Mouse (Mus musculus): Measurements from ENCODE around the gene Usp49. TPM values are rescaled to one million over a fixed set of nuclear protein-coding genes. Genes with fewer than 3 reads are reported as not detected.
"Not testable (repeated sequence)": the region's sequence is repeated elsewhere in the genome, so short reads cannot be mapped to it uniquely, and the experiment has no call there.

Usp49 gene
- polyA plus RNA-seq, 1 experiment from 2014 or later = 7.9 TPM

DNA sequence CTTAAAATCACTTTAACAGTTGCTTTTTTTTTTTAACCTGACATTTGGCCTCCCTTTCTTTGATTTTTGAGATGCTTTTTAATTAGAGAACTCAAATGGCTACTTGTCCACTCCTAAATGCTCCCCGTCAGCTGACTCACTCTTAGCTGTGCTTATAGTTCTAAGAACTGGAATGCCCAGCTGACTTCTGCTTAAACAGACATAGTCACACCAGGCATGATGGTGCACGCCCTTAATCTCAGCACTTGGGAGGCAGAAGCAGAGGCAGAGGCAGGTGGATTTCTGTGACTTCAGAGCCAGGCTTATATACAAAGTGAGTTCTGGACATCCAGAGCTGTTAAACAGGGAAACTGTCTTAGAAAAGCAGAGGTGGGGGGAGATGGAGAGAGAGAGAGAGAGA, 21.5 kb downstream of the Usp49 start:
- Histone ChIP-seq H3K4me2 (ENCODE audit: low read depth) (no peak overlapping the region), H3K27me3 (ENCODE audit: control insufficient read depth, insufficient read depth, low read length) (no peaks in the 10 kb centered on the region), H3K27ac (ENCODE audit: low read depth, low read length) (no peak overlapping the region), H3K4me1 (ENCODE audit: control insufficient read depth, insufficient read depth, low read length) (no peaks in the 10 kb centered on the region), H3K9me3 (ENCODE audit: control insufficient read depth, low read length) (no peaks in the 10 kb centered on the region), H3K36me3 (ENCODE audit: control insufficient read depth, insufficient read depth, low read length) (no peaks in the 10 kb centered on the region), H3K4me3 (ENCODE audit: low read depth, low read length) (no peak overlapping the region), H3K9ac (ENCODE audit: low read length) (no peak overlapping the region)
- no peak for DNase-seq (ENCODE audit: low spot score)
- ATAC-seq (ENCODE audit: insufficient read depth, low FRiP score, low TSS enrichment) = no peak
- 82% methylated on average over 2 of the region's 2 CpGs for WGBS

GRCm38 (mm10) chr17:47654346-47654745, 23.9 kb downstream of the Usp49 start:
- H3K27me3 ChIP-seq (ENCODE audit: control insufficient read depth, insufficient read depth, low read length); H3K4me3 ChIP-seq (ENCODE audit: low read depth, low read length); ATAC-seq (ENCODE audit: insufficient read depth, low FRiP score, low TSS enrichment); H3K9ac ChIP-seq (ENCODE audit: low read length); H3K36me3 ChIP-seq (ENCODE audit: control insufficient read depth, insufficient read depth, low read length); DNase-seq (ENCODE audit: low spot score); H3K4me1 ChIP-seq (ENCODE audit: control insufficient read depth, insufficient read depth, low read length); H3K4me2 ChIP-seq (ENCODE audit: low read depth); H3K9me3 ChIP-seq (ENCODE audit: control insufficient read depth, low read length); H3K27ac ChIP-seq (ENCODE audit: low read depth, low read length): not testable (repeated sequence)
- 93% methylated on average over 8 of the region's 8 CpGs for WGBS

GRCm38 (mm10) chr17:47655697-47656096, 25.2 kb downstream of the Usp49 start:
- Histone ChIP-seq H3K9me3 (ENCODE audit: control insufficient read depth, low read length) (no peaks in the 10 kb centered on the region), H3K36me3 (ENCODE audit: control insufficient read depth, insufficient read depth, low read length) (no peaks in the 10 kb centered on the region), H3K4me2 (ENCODE audit: low read depth) (no peak overlapping the region), H3K27ac (ENCODE audit: low read depth, low read length) (no peak overlapping the region), H3K4me3 (ENCODE audit: low read depth, low read length) (no peak overlapping the region), H3K9ac (ENCODE audit: low read length) (no peak overlapping the region), H3K27me3 (ENCODE audit: control insufficient read depth, insufficient read depth, low read length) (no peaks in the 10 kb centered on the region), H3K4me1 (ENCODE audit: control insufficient read depth, insufficient read depth, low read length) (no peaks in the 10 kb centered on the region)
- DNase-seq (ENCODE audit: low spot score) (no peak), ATAC-seq (ENCODE audit: insufficient read depth, low FRiP score, low TSS enrichment) (no peak)
- 83% methylated on average over 5 of the region's 5 CpGs for WGBS

DNA sequence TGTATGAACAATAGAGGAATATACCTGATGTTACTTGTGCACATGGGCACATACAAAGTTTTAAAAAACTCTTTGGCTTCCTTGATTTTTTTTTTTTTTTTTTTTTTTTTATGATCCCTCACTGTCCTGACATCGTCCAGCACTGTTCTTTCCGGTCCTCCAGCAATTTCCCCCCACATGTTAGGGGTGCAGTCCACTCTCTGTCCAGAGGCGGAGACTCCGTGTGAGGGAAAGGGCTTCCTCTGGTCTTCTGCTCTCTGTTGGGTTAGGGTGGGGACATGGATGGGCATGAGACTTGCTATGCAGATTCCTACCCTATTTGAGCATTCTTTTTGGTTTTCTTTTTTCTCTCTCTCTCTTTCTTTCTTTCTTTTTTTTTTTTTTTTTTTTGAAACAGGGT, 27.4 kb downstream of the Usp49 start:
- WGBS = 89% methylated on average over 4 of the region's 4 CpGs

GRCm38 (mm10) chr17:47658741-47659243, 28.3 kb downstream of the Usp49 start:
- Histone ChIP-seq H3K9me3 (ENCODE audit: control insufficient read depth, low read length) (no peaks in the 10 kb centered on the region), H3K27ac (ENCODE audit: low read depth, low read length) (no peak overlapping the region), H3K4me3 (ENCODE audit: low read depth, low read length) (no peak overlapping the region), H3K9ac (ENCODE audit: low read length) (no peak overlapping the region), H3K4me1 (ENCODE audit: control insufficient read depth, insufficient read depth, low read length) (no peaks in the 10 kb centered on the region), H3K36me3 (ENCODE audit: control insufficient read depth, insufficient read depth, low read length) (no peaks in the 10 kb centered on the region; the same call in 1 of the 2 replicates), H3K4me2 (ENCODE audit: low read depth) (no peak overlapping the region), H3K27me3 (ENCODE audit: control insufficient read depth, insufficient read depth, low read length) (no peaks in the 10 kb centered on the region)
- ATAC-seq (ENCODE audit: insufficient read depth, low FRiP score, low TSS enrichment) (no peak), DNase-seq (ENCODE audit: low spot score) (no peak)
- WGBS = 87% methylated on average over 3 of the region's 3 CpGs

More for the DNA sequence above, 27.4 kb downstream of the Usp49 start:
- Histone ChIP-seq H3K36me3 (ENCODE audit: control insufficient read depth, insufficient read depth, low read length) (no peaks in the 10 kb centered on the region; the same call in 1 of the 2 replicates), H3K27ac (ENCODE audit: low read depth, low read length) (no peak overlapping the region), H3K4me3 (ENCODE audit: low read depth, low read length) (no peak overlapping the region), H3K4me1 (ENCODE audit: control insufficient read depth, insufficient read depth, low read length) (no peaks in the 10 kb centered on the region), H3K9ac (ENCODE audit: low read length) (no peak overlapping the region), H3K27me3 (ENCODE audit: control insufficient read depth, insufficient read depth, low read length) (no peaks in the 10 kb centered on the region), H3K9me3 (ENCODE audit: control insufficient read depth, low read length) (no peaks in the 10 kb centered on the region), H3K4me2 (ENCODE audit: low read depth) (no peak overlapping the region)
- DNase-seq (ENCODE audit: low spot score) = no peak
- ATAC-seq (ENCODE audit: insufficient read depth, low FRiP score, low TSS enrichment) = no peak

DNA sequence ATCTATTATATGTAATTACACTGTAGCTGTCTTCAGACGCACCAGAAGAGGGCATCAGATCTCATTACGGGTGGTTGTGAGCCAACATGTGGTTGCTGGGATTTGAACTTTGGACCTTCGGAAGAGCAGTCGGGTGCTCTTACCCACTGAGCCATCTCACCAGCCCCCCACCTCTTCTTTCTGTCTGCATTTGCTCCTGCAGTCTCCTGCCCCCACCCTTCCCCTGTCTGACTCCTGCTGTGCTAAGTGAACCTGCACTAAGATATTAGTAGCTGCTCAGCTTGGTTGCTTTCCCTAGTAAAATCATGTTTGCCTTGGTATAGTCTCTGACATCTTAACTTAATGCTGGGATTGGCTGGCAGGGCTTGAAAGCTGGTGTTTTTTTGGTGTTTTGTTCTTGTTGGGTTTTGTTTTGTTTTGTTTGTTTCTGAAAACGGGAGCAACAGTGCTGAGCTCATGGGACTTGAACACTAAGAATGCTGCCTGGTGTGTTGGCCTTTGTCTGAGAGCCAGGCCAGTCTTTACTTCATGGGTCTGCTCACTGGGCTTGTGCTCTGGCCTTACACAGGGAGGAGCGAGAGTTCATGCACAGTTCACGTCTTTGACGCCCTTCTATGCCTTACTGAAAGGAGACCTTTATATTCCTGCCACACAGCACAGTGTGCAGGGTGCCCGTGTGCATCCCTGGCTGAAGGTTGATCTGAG, 32.7 kb downstream of the Usp49 start:
- Histone ChIP-seq H3K9me3 (ENCODE audit: control insufficient read depth, low read length) (no peaks in the 10 kb centered on the region), H3K9ac (ENCODE audit: low read length) (no peak overlapping the region), H3K4me3 (ENCODE audit: low read depth, low read length) (no peak overlapping the region), H3K4me2 (ENCODE audit: low read depth) (no peak overlapping the region), H3K27me3 (ENCODE audit: control insufficient read depth, insufficient read depth, low read length) (no peaks in the 10 kb centered on the region), H3K36me3 (ENCODE audit: control insufficient read depth, insufficient read depth, low read length) (no peaks in the 10 kb centered on the region; the same call in 1 of the 2 replicates), H3K4me1 (ENCODE audit: control insufficient read depth, insufficient read depth, low read length) (peaks cover 2% of the 10 kb centered on the region; the same call in 1 of the 2 replicates), H3K27ac (ENCODE audit: low read depth, low read length) (peak overlapping the region; percentile 42)
- DNase-seq (ENCODE audit: low spot score) = peak; percentile 73
- 32% methylated on average over 9 of the region's 9 CpGs for WGBS
- peak; percentile 95 for ATAC-seq (ENCODE audit: insufficient read depth, low FRiP score, low TSS enrichment)

GRCm38 (mm10) chr17:47664474-47664873, 34.0 kb downstream of the Usp49 start:
- Histone ChIP-seq H3K4me3 (ENCODE audit: low read depth, low read length) (no peak overlapping the region), H3K4me1 (ENCODE audit: control insufficient read depth, insufficient read depth, low read length) (peaks cover 2% of the 10 kb centered on the region; the same call in 1 of the 2 replicates), H3K9ac (ENCODE audit: low read length) (no peak overlapping the region), H3K27ac (ENCODE audit: low read depth, low read length) (no peak overlapping the region), H3K9me3 (ENCODE audit: control insufficient read depth, low read length) (no peaks in the 10 kb centered on the region), H3K27me3 (ENCODE audit: control insufficient read depth, insufficient read depth, low read length) (no peaks in the 10 kb centered on the region), H3K4me2 (ENCODE audit: low read depth) (no peak overlapping the region), H3K36me3 (ENCODE audit: control insufficient read depth, insufficient read depth, low read length) (no peaks in the 10 kb centered on the region; the same call in 1 of the 2 replicates)
- DNase-seq (ENCODE audit: low spot score) = no peak
- no peak for ATAC-seq (ENCODE audit: insufficient read depth, low FRiP score, low TSS enrichment)
- WGBS = 87% methylated on average over 7 of the region's 7 CpGs

GRCm38 (mm10) chr17:47669166-47669565, 38.7 kb downstream of the Usp49 start:
- H3K27ac ChIP-seq (ENCODE audit: low read depth, low read length) = no peak overlapping the region
- ATAC-seq (ENCODE audit: insufficient read depth, low FRiP score, low TSS enrichment) (no peak), DNase-seq (ENCODE audit: low spot score) (no peak)
- H3K9ac ChIP-seq (ENCODE audit: low read length) = no peak overlapping the region
- no peaks in the 10 kb centered on the region for H3K36me3 ChIP-seq (ENCODE audit: control insufficient read depth, insufficient read depth, low read length)
- H3K4me2 ChIP-seq (ENCODE audit: low read depth) = no peak overlapping the region
- no peaks in the 10 kb centered on the region for H3K27me3 ChIP-seq (ENCODE audit: control insufficient read depth, insufficient read depth, low read length)
- peaks cover 8% of the 10 kb centered on the region for H3K4me1 ChIP-seq (ENCODE audit: control insufficient read depth, insufficient read depth, low read length)
- no peaks in the 10 kb centered on the region for H3K9me3 ChIP-seq (ENCODE audit: control insufficient read depth, low read length)
- 78% methylated on average over 4 of the region's 4 CpGs for WGBS
- H3K4me3 ChIP-seq (ENCODE audit: low read depth, low read length) = no peak overlapping the region

- Histone ChIP-seq H3K4me1 (ENCODE audit: control insufficient read depth, insufficient read depth, low read length) (peaks cover 6% of the 10 kb centered on the region), H3K9me3 (ENCODE audit: control insufficient read depth, low read length) (no peaks in the 10 kb centered on the region), H3K4me3 (ENCODE audit: low read depth, low read length) (peak overlapping the region; percentile 36), H3K36me3 (ENCODE audit: control insufficient read depth, insufficient read depth, low read length) (no peaks in the 10 kb centered on the region; the same call in 1 of the 2 replicates), H3K4me2 (ENCODE audit: low read depth) (peak overlapping the region; percentile 81), H3K27me3 (ENCODE audit: control insufficient read depth, insufficient read depth, low read length) (no peaks in the 10 kb centered on the region), H3K9ac (ENCODE audit: low read length) (peak overlapping the region; percentile 61), H3K27ac (ENCODE audit: low read depth, low read length) (peak overlapping the region; percentile 46; the same call in 1 of the 2 replicates)
- 8% methylated on average over 14 of the region's 14 CpGs for WGBS
- ATAC-seq (ENCODE audit: insufficient read depth, low FRiP score, low TSS enrichment) (no peak), DNase-seq (ENCODE audit: low spot score) (no peak)
These were observed 41.5 kb downstream of the Usp49 start for GRCm38 (mm10) chr17:47671988-47672310.
